Comparison of ENCODE assay signal across 7 mouse cellular contexts in genomic region chr7:84606293-84606749, GRCm38 (mm10). TPM values are rescaled to one million over a fixed set of nuclear protein-coding genes. Genes with fewer than 3 reads are reported as not detected.
DNase-seq lines count a peak whose midpoint lies in the region; TF ChIP-seq lines count a peak whose summit lies in the region.

Gene Fah (minus strand): TSS chr7:84606722.

- H3K4me1 ChIP-seq in bone marrow, adult 2 months (ENCODE audit: control insufficient read depth, insufficient read depth, low read length) = peaks cover 3% of the 10 kb centered on the region; the same call in 1 of the 2 replicates
- H3K4me1 ChIP-seq in forebrain, embryonic 10.5 days = peaks cover 16% of the 10 kb centered on the region

- H3K27me3 ChIP-seq in forebrain, embryonic 10.5 days (ENCODE audit: poor library complexity, severe bottlenecking) = peaks cover 16% of the 10 kb centered on the region

- H3K4me3 ChIP-seq in bone marrow, adult 2 months (replicated peaks; ENCODE audit: control insufficient read depth, low read depth, low read length) = peak within 1 kb of the TSS; percentile 69
- H3K4me3 ChIP-seq in forebrain, embryonic 10.5 days = peak within 1 kb of the TSS; percentile 70

- 28% methylated on average over 10 of the region's 10 CpGs for WGBS in bone marrow, adult 2 months
- 1% methylated on average over 10 of the region's 10 CpGs for WGBS in forebrain, embryonic 10.5 days

- intact Hi-C loops in heart, postnatal 25 days (cut with DNase I) = loop anchor here (5.0 kb wide), 2 partner anchors 71 to 86 kb away; no protein-coding TSS in a partner anchor

- peak; percentile 20 for DNase-seq in NIH3T3 (ENCODE audit: low read depth)
- no peak for DNase-seq in forebrain, embryonic 10.5 days (ENCODE audit: extremely low spot score, low spot score)
- DNase-seq in heart, postnatal 25 days (ENCODE audit: low spot score) = peak; percentile 16
- peak in 1 of 2 experiments; percentile 40 for DNase-seq in layer of hippocampus, adult 18-20 months (ENCODE audit: low spot score in 2 of 2)
- peak; percentile 84 to 88 for DNase-seq in lung, adult 18-20 months
- DNase-seq in ovary, postnatal 36 days (ENCODE audit: low spot score) = peak; percentile 44

- no peak for TF ChIP-seq CTCF in bone marrow, adult 2 months (IDR thresholded peaks at IDR 0.05; ENCODE audit: control insufficient read depth, insufficient read depth, low read length)

- H3K27ac ChIP-seq in bone marrow, adult 2 months (ENCODE audit: control insufficient read depth, insufficient read depth, low read depth, low read length, poor library complexity) = no peak within 1 kb of the TSS; the same call in 1 of the 2 replicates
- H3K27ac ChIP-seq in forebrain, embryonic 10.5 days = peak within 1 kb of the TSS; percentile 79

- no peak for TF ChIP-seq POLR2A in bone marrow, adult 2 months (IDR thresholded peaks at IDR 0.05; ENCODE audit: borderline replicate concordance, control insufficient read depth, low read depth, low read length)

- no peaks in the 10 kb centered on the region for H3K36me3 ChIP-seq in forebrain, embryonic 10.5 days (replicated peaks)

- H3K9me3 ChIP-seq in forebrain, embryonic 10.5 days = no peaks in the 10 kb centered on the region

RNA-seq across cellular contexts. Expression of gene Fah, which starts in this region (rescaled TPM):
- polyA plus RNA-seq in bone marrow, adult 2 months (2011; ENCODE audit: insufficient read depth, insufficient read length, low replicate concordance, missing spikeins) = 3.3 and 16.6 TPM in 2 replicates
- 1.9 and 2.2 TPM in 2 replicates for polyA plus RNA-seq in forebrain, embryonic 10.5 days (2016; fragmentation: Nextera tagmentation; extraction: Ambion mirVana)
- total RNA-seq in heart, postnatal 25 days (2021) = 10 to 100 TPM in 1 of 2 experiments, 1 to 10 TPM in 1; 10.0 to 13.9 TPM
- 10 to 100 TPM; 22.9 to 23.7 TPM for total RNA-seq in layer of hippocampus, adult 18-20 months (2021)
